Mouse (Mus musculus) liver, postnatal 0 days (tissue): ENCODE data around the gene Tnks2.

Source experiments
- CTCF ChIP-seq: sonication (generic); IDR thresholded peaks from 2 replicates; pipeline ENCODE4 v1.5.1; 2016; ENCODE audit warnings: antibody characterized with exemption, low read depth
- EP300 ChIP-seq: IDR thresholded peaks from 2 replicates; pipeline ENCODE4 v1.6.1; 2016; ENCODE audit warnings: antibody characterized with exemption, low read depth, mild to moderate bottlenecking

DNA sequence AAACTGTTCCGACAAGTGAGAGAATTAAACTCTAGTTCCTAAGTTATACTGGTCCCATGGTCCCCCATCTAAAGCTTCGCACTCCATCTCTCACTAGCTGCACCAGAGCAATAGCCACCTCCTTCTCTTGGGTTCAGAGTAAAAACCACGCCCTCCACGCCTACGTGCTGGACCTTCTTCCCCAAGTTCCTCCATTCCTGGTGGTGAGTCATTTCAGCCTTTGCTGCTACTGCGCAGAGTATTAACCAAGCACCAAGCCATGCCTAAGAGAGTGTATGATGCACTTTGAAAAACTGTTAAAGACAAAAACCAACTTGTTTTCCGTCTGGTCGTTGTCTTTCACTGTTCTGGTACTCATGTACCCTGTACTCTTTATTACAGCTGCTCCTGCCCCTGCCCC lies 41.4 kb upstream of the Tnks2 start:
- no peak for TF ChIP-seq CTCF
- TF ChIP-seq EP300, result no peak
